Mouse (Mus musculus) kidney, postnatal 4 days (tissue): ENCODE results near the gene A930018P22Rik.
A peak's percentile ranks its signal among the peaks of the same experiment; 100 is the strongest.
"Not testable (repeated sequence)": the region's sequence is repeated elsewhere in the genome, so short reads cannot be mapped to it uniquely, and the experiment has no call there.

Experiments used
- DNase-seq, 2 experiments: peaks; one replicate each; pipeline ENCODE4 v3.0.0; 2021; ENCODE audit warnings: mixed read lengths in 2 of 2

A930018P22Rik gene

GRCm38 (mm10) chr2:104122505-104123378 lies at the start of gene A930018P22Rik:
TSS of gene A930018P22Rik (plus strand) at chr2:104122769.
- peak; percentile 93 to 95 for DNase-seq

DNA sequence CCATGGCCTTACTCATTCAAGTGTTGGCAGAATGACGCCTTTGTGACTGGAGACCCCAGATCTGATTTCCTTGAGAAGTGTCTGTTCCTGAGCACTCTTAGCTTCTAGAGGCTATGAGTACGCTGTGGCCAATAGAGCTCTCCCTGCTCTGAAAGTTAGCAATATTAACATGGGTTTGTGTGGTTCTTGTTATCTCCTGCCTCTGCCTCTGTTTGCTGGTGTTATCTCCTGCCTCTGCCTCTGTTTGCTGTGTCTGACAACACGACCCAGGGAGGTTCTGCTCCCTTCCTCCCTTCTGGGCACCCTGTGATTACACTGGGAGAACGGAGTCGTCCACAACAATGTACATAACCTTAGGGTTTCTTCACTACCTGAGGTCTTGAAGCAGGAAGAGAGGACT lies 44.3 kb upstream of the A930018P22Rik start:
- not testable (repeated sequence) for DNase-seq

DNA sequence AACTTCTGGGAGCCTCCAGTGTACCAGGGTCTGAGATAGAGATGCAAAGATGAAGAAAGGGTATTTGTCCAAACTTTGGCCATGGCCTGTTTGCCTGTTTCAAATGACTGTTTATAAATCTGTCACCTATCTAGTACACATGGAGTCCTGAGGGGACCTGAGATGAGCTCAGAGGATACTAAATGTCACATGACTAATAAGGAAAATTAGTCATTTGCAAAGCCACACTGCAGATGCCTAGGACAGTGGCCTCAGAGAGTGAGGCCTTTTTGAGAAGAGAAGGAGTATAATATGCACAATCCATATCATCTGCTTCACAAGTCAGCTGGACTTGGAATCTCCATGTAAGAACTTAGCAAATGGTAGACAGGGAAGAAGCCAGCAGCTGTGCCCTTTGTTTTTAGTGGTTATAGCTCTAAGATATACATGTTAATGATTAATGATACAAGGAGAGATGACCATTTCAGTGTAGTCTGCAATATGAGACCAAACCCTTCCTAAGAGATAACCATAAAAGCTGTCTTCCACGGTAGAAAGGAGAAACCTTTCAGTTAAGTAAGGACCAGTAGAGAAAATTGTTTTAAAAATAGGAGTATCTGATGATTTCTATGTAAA lies 41.0 kb upstream of the A930018P22Rik start:
- not testable (repeated sequence) for DNase-seq

- DNase-seq: no peak
Measured at GRCm38 (mm10) chr2:104082474-104082873, 40.1 kb upstream of the A930018P22Rik start.

DNA sequence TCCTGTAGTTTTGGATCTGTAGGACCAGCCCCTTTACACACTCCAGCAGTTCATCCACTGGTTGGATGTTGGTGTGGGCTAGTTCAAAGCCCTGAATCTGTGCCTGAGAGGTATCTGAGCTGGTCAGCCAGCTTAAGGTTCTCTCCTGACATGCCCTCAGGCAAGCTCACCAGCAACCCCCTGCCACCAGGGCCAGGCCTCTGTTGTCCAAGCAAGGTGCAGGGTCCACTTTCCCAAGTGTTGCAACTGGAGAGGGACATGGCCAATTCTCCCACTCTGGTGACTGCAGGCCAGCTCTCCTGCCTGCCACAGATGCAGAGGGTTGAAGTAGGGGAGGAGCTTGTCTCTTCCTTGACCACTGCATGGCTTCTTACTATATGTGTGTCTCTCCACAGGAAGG lies 38.5 kb upstream of the A930018P22Rik start:
- DNase-seq: not testable (repeated sequence)

GRCm38 (mm10) chr2:104087562-104087961 lies 35.0 kb upstream of the A930018P22Rik start:
- not testable (repeated sequence) for DNase-seq

DNA sequence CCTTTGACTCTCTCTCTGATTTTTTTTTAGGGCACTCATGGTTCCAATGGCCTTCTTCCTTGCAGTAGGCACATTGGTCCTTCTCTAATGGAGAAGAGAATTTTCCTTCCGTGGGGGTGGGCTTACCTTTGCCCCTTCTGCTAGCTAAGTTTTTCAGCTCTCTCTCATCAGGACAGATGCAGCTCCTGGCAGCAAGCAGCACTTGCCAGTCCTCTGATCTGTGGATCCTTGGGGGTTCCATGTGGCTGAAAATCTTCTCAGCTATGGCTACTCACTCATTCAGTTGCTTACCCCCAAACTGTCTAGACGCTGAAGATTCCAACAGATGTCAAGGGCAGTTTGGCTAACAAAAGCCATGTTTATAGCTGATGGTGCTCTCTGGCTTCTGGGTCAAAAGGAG lies 29.3 kb upstream of the A930018P22Rik start:
- DNase-seq: no peak

GRCm38 (mm10) chr2:104095741-104096213 lies 26.8 kb upstream of the A930018P22Rik start, which contains the start of gene Cd59a:
TSS of gene Cd59a (plus strand) at chr2:104095801.
- peak; percentile 89 to 93 for DNase-seq

DNA sequence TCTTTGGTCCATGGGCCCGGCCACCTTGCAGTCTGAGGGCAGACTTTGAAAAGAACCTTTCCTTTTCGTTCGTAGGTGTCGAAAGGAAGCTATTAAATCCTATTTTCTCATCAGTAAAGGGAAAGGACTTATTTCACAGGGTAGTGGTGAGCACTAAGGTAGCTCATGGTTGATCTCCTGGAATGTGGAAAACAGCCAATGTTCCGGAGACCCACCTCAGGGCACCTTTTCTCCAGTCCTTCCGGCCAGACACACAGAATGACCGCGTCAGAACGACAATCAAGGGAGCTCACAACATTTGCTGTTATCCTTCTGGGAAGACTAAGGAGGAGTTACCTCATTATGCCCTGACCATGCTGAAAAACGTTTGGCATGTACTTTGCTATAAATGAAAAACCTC lies 26.3 kb upstream of the A930018P22Rik start:
- DNase-seq: peak; percentile 8 to 21

DNA sequence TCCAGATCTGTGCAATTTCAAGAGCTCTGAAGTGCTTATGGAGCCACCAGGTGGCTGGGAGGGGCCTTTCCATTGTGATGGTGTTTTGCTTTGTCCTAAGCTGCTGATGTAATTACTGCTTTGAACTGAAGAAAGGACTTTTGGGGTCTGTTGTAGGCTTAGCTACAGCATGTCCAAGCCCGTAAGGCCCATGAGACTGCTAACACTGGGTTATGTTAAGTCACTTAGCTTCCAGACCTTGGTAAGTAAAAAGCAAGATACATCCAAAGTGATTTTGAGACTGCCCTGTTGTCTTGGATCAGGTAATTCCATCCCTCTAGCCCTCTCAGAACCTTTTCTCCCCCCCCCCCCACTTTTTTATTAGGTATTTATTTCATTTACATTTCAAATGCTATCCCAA lies 25.8 kb upstream of the A930018P22Rik start:
- DNase-seq: not testable (repeated sequence)

GRCm38 (mm10) chr2:104097396-104097795 lies 25.2 kb upstream of the A930018P22Rik start:
- DNase-seq: not testable (repeated sequence)

- no peak for DNase-seq
Measured at GRCm38 (mm10) chr2:104098529-104099230, 23.9 kb upstream of the A930018P22Rik start.

DNA sequence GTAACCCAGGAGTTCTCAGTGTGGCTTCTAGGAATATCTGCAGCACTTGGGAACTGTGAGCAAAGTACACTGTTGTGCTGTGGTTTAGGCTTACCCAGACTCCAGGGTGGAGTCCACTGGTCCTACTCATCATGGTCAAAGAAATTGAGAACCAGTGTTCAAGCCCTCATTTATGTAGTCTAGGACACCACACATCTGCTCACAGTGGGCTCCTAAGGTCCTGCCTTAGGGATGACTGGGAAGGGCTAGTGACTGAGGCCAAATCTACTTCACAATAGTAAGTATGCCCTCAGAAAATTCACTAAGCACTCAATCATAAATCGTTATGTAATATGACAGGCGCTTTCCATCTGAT lies 23.4 kb upstream of the A930018P22Rik start:
- no peak for DNase-seq

DNA sequence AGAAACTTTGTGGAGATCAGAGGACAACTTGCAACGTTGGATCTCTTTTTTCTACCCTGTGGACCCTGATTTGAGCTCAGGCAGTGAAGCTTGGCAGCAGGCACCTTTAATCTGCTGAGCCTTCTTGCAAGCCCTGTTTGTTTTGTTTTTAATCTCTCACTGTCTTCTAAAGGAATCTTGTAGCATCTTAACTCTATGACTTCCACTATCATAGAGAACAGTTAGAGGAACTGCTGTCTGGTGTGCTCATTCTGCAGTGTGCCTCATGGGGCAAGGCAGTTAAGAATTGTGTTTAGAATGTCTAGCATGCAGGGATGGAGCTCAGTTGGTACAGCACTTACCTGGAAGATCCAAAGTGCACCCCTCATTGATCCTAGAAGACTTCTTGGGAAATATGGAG lies 22.6 kb upstream of the A930018P22Rik start:
- no peak for DNase-seq

DNA sequence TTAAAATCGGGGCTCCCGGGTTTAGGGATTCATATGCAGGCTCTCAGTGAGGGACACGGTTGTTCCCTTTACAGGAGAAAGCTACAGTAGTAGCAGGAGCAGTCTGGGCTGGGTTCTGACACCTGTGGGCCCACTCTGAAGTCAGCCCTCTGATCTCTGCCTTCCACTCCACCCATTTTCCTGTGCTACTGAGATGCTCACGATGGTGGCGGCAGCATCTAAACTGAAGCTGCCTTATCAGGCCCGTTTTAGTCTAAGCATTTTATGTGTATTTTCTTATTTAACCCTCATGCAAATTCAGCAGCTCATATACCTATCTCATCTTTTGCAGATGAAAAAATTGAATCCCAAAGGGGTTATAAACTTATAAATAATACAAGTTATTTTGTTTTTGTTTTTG lies 17.8 kb upstream of the A930018P22Rik start:
- DNase-seq: no peak

DNA sequence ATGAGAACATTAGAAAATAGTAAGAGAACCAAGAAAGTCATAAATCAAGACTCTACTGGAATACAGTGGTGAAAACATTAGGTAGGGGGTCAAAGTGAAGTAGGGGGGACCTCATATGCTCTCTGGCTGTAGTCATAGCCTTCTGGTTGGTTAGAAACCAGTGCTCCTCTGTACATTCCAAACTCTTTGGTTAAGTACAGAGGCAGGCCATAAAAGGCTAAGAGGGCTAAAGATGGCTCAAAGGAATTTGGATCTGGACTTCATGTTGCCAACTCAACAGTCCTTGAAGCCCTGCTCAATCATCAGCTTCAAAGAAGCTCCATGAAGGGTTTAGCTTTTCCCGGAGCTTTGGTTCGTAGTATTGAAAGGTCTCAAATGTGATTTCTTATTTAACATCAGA lies 13.5 kb upstream of the A930018P22Rik start:
- not testable (repeated sequence) for DNase-seq

DNA sequence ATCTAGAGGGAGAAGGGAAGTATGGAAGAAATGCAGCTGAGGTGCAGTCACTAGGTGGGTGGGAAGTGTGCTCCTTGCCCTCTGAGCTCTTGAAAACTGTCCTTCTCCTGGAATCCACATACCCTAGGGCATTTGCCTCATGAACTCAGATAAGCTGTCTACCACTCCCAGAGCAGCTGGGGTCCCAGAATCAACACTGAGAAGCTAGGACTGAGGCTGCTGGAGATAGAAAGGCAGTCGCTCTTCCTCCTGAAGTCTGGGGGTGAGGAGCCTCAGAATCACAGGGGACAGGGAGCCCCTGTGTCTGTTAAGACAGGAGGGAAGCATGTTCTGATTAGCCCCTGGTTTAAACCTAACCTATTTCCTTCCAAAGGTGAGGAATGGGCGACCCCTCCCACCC lies 13.0 kb upstream of the A930018P22Rik start:
- peak in 1 of 2 experiments; percentile 31 for DNase-seq

DNA sequence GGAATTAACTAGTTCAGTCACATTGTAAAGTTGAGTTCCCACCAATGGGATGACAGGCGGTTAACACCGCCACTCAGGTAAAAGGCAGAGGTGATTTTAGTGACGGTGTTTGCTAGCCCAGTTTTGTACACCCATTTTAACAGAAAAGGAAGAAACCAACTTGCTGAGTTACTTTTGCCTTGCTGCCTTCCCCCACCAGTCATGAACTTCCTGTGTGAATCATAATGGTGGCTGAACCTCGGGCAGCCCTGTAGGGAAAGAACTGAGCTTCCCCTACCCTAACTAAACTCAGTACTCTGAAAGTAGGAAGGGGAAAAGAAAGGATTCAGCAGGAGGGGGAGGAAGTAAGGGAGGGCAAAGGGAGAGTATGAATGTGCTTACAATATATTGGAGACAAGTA lies 12.5 kb upstream of the A930018P22Rik start:
- DNase-seq: no peak

- DNase-seq: not testable (repeated sequence)
Measured at GRCm38 (mm10) chr2:104111170-104111797, 11.3 kb upstream of the A930018P22Rik start.

- DNase-seq: not testable (repeated sequence)
Measured at GRCm38 (mm10) chr2:104113563-104113962, 9.0 kb upstream of the A930018P22Rik start.

- DNase-seq: no peak
Measured at GRCm38 (mm10) chr2:104114898-104115297, 7.7 kb upstream of the A930018P22Rik start.

GRCm38 (mm10) chr2:104117173-104117572 lies 5.4 kb upstream of the A930018P22Rik start:
- not testable (repeated sequence) for DNase-seq

DNA sequence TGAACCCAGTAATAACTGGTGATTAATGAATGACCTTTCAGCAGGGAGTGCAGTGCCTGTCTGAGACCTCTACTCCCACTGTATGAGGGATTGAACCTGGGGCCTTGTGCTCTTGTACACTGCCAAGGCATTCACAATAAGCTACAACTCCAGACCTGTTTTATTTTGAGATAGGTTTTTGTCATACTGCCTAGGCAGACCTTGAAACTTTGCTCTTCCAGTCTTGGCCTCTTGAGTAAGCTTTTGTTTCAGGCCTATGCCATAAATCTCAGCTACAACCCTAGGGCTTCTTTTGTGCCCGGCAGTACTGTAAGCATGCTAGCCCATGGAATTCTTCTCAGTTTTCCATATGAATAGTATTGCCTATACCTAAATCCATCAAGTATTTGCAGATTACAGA lies 3.5 kb upstream of the A930018P22Rik start:
- no peak for DNase-seq
